Mouse (Mus musculus) CH12.LX (cell line): ENCODE measurements around the gene Neu4.

Experiments
- BHLHE40 ChIP-seq: IDR thresholded peaks from 2 replicates; pipeline ENCODE4 v1.6.1; 2011; ENCODE audit warnings: mild to moderate bottlenecking, low read depth, low read length, improper control_type of control experiment
- CTCF ChIP-seq, 2 experiments: IDR thresholded peaks in 1 of 2; conservative IDR thresholded peaks in 1 of 2; 2 replicates each; pipeline ENCODE4 v1.5.1; 2011 to 2012; ENCODE audit warnings: low read depth in 2 of 2, low read length in 2 of 2, improper control_type of control experiment in 1 of 2, inconsistent platforms in 1 of 2, mild to moderate bottlenecking in 1 of 2, moderate library complexity in 1 of 2
- GABPA ChIP-seq: IDR thresholded peaks from 2 replicates; pipeline ENCODE4 v1.6.1; 2012; ENCODE audit warnings: low read depth, low read length, improper control_type of control experiment, inconsistent platforms; ENCODE audit not compliant: insufficient replicate concordance
- NELFE ChIP-seq: IDR thresholded peaks from 2 replicates; pipeline ENCODE4 v1.6.1; 2011; ENCODE audit warnings: low read depth, low read length, improper control_type of control experiment
- RCOR1 ChIP-seq: conservative IDR thresholded peaks from 2 replicates; pipeline ENCODE4 v1.6.1; 2012; ENCODE audit warnings: low read depth, mild to moderate bottlenecking, inconsistent platforms, low read length, improper control_type of control experiment

- TF ChIP-seq NELFE (no peak), BHLHE40 (no peak), RCOR1 (no peak), GABPA (no peak), CTCF (conservative IDR thresholded peaks at IDR 0.05 in 1 of 2, IDR thresholded peaks at IDR 0.05 in 1 of 2; ENCODE audit: low read depth in 2 of 2, low read length in 2 of 2) (no peak)
Measured at GRCm38 (mm10) chr1:94055966-94056365, 35.7 kb downstream of the Neu4 start.
